Mouse (Mus musculus): ENCODE measurements at regions not wholly inside any gene's neighbourhood (a gene's known extent, or its start where the extent isn't known, plus 50 kb on each side); places are given as distances from the start of the nearest gene placed in this dataset.
A peak's percentile ranks its signal among the peaks of the same experiment; 100 is the strongest.

GRCm38 (mm10) chr13:44073122-44073521, 288.5 kb downstream of the Cd83 start:
- no peak for DNase-seq (ENCODE audit: extremely low spot score, low spot score)

DNA sequence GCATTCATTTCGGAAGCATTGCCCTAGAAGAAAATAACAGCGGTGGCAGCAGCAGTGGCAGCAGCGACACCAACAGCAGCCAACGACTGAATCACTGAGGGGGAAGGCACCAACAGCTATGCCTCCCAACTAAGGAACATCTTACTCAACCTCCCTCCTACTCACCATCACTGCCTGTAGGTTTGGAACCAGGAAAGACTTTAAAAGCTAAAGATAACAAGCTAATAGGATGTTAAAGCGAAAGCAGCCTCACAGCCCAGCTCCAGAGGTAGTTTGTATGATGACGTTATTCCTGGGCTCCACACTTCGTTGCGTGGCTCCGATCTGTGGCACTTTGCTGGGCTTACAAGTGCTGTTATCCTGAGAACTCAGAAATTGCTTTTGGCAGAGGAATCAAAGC, 289.6 kb downstream of the Cd83 start:
- no peak for DNase-seq (ENCODE audit: extremely low spot score, low spot score)

GRCm38 (mm10) chr13:44077022-44077421, 292.4 kb downstream of the Cd83 start:
- DNase-seq (ENCODE audit: extremely low spot score, low spot score): no peak

- no peak for DNase-seq (ENCODE audit: extremely low spot score, low spot score)
Observed at GRCm38 (mm10) chr13:44085621-44086510, 301.3 kb downstream of the Cd83 start.

DNA sequence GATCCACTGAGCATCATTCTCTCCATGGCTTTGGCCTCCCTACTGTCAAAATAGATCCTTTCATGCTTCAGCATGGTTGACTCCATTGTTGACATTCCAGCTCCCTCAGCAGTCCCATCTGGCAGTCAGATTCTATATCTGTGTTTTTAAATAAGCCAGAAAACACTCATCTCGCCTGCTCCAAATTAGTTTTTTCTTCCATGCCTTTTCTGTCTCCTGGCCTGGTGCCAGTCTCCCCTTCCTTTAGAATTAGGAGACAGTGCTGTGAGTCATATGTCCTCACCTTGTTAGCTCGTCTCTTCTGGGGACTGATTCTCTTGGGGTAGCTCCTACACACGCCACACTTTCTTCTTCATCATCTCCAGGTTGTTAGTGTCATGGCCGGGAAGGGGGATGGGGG, 302.2 kb downstream of the Cd83 start:
- no peak for DNase-seq (ENCODE audit: extremely low spot score, low spot score)

DNA sequence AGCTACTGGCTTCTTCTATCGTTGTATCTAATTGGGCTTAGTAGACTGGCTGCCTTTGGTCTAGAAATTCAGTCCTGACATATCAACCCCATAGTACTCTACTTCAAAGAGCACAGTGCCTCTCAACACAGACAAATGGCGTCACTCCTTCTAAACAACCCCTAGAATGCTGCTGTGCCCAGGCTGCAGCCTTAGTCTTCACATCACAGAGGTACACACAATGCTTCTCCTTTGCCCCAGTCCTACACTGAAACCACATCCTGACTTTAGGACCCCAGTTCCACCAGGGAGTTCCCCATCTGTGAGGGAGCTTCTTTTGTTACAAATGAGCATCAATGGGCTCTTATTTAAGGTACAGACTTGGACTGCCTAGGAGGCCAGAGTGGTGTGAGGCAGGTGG, 312.6 kb downstream of the Cd83 start:
- no peak for DNase-seq (ENCODE audit: extremely low spot score, low spot score)

DNA sequence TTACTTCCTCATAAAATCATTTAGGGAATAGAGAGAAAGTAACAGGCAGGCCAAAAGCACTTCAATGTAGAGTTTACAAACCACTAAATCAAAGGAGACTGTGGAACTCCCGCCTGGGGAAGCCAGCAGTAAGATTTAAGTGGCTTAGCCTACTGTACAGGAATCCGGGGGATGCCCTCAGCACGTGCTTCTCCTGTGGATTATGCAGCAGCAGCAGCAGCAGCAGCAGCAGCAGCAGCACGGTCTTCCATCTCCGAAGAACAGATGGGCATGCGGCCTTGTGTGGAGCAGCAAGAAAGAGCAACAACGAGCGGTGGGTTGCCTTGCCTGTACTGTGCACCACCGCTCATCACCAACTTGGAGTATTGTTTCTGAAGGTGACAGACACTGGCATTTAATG, 314.9 kb downstream of the Cd83 start:
- peak; percentile 37 for DNase-seq (ENCODE audit: extremely low spot score, low spot score)

- peak; percentile 50 for DNase-seq (ENCODE audit: extremely low spot score, low spot score)
Observed at GRCm38 (mm10) chr13:44100125-44101067, 315.8 kb downstream of the Cd83 start.

GRCm38 (mm10) chr13:44101161-44101560, 316.6 kb downstream of the Cd83 start:
- DNase-seq (ENCODE audit: extremely low spot score, low spot score): peak; percentile 46

- DNase-seq (ENCODE audit: extremely low spot score, low spot score): no peak
Observed at GRCm38 (mm10) chr13:44101806-44102205, 317.2 kb downstream of the Cd83 start.

DNA sequence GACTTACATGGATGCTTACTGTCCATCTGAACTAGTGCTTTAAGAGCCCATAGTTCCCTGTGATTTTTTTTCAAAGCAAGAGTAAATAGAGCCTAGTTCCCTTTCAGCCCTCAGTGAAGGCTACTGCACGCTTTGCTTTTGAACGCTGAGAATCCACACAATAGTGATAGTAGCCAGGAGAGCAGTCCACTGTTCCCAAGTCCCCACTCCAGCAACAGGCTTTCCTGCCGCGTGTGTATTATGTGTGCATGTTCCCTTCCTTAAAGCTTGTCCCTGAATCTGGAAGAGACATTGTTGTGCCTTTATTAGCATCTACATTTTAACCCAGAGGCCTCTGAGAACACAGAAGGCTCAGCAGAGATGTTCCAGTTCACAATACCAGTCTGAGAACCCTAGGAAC, 317.7 kb downstream of the Cd83 start:
- DNase-seq (ENCODE audit: extremely low spot score, low spot score): no peak

DNA sequence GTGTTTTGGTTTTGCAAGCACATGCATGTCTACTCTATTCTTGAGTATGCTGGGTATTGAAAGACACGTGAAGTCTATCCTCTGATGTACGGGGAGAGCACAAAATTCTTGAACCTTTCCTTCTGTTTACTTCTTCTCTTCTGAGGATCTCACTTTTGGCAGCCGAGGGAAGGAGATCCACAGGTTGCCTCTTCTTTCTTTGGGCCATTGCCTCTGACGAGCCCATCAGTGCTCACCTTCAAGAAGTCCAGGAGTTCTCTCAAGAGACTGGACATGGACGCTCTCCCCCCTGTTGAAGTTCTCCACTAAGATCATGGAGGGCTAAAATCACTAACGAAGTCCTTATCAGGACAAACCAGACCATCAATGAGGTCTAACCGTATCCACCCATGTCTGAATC, 318.8 kb downstream of the Cd83 start:
- no peak for DNase-seq (ENCODE audit: extremely low spot score, low spot score)

DNA sequence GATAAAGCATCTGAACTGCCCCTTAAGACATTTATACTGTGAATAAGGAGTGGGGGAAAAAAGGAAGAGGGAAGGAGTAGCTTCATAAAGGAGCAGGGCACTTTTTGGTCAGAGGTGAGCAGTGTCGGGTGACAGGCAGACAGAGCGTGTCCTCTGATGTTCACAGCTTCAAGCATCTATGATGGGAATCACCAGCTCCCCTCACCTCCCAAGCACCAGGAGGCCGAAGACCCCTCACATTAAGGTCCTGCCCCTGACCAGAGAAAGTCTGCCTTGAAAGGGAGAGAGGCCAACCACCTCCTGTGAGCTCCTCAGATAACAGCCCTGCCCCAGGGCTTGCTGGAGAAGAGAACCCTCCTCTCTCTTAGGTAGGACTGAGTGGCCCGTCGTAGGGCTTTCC, 320.6 kb downstream of the Cd83 start:
- no peak for DNase-seq (ENCODE audit: extremely low spot score, low spot score)

GRCm38 (mm10) chr13:44108695-44109094, 324.1 kb downstream of the Cd83 start:
- no peak for DNase-seq (ENCODE audit: extremely low spot score, low spot score)

GRCm38 (mm10) chr13:44113043-44113442, 328.5 kb downstream of the Cd83 start:
- no peak for DNase-seq (ENCODE audit: extremely low spot score, low spot score)

DNA sequence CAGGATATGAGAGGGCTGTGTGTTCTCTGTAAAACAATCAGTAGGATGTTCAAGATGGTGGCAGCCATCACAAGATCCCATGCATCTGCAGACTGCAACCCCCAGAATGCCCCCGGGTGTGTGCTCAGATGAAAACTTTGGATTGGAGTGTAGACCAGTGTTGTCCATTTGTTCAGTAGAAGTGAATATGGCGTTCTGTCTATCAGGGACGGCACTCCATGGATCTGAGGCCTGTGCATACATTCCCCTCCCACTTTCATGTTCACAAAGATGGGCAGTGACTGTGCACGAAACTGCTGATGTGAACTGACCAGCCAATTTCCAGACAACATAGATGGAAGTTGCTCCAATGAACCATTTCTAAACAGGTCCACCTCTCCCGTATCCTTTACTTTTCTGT, 330.3 kb downstream of the Cd83 start:
- DNase-seq (ENCODE audit: extremely low spot score, low spot score): no peak

GRCm38 (mm10) chr13:44117841-44118240, 333.3 kb downstream of the Cd83 start:
- no peak for DNase-seq (ENCODE audit: extremely low spot score, low spot score)

- no peak for DNase-seq (ENCODE audit: extremely low spot score, low spot score)
Observed at GRCm38 (mm10) chr13:44118846-44119245, 334.3 kb downstream of the Cd83 start.

DNA sequence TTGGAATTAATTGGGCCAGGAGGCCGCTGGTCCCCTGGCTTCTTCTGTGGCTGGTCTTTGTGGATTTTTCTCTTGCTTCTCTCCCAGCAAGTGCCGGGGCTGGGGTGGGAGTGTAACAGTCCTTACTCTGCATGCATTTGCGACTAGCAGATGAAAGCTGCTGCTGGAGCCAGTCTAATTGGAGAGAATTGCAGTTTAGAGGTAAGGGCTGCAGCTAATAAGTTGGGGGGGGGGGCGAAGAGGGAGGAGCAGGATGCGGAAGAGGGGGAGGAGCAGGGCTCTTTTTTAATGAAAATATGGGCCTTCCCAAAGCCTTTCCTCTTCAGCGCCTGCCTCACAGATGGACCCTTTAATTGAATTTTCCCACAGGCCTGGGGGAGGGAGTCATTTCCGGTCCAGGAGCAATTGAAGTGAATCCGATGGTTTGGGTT, 336.7 kb downstream of the Cd83 start:
- no peak for DNase-seq (ENCODE audit: extremely low spot score, low spot score)

GRCm38 (mm10) chr13:44121932-44122331, 337.4 kb downstream of the Cd83 start:
- DNase-seq (ENCODE audit: extremely low spot score, low spot score): no peak

DNA sequence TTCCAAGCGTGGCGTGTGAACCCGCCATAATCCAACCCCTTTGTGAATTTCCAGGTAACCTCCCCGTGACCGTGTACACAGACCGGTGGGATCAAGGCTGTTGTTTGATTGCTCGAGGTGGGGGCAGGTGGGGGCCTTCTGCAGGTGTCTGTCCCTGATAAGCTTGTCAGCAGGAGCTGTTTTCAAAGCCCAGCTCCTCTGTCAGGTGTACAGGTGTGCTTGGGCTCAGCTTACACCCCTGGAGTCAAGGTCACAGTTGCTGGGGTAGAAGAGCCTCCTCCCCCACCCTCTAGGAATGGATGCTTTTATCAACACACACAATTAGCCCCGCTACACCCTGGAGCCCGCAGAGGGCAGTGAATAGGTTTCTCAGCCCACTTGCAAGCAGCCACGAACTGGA, 341.6 kb downstream of the Cd83 start:
- no peak for DNase-seq (ENCODE audit: extremely low spot score, low spot score)
